Mouse (Mus musculus) brain, embryonic 14.5 days (tissue): Measurements from ENCODE around the gene Tmem101.

ENCODE experiments used
- CTCF ChIP-seq: fragments of 200-500 bp; IDR thresholded peaks from 2 replicates; pipeline ENCODE4 v1.5.1; 2012; ENCODE audit warnings: inconsistent platforms, mild to moderate bottlenecking, moderate library complexity, borderline replicate concordance; ENCODE audit not compliant: insufficient read depth, insufficient read length; ENCODE audit errors: extremely low read depth
- POLR2A ChIP-seq: fragments of 200-500 bp; IDR thresholded peaks from 2 replicates; pipeline ENCODE4 v1.6.1; 2012; ENCODE audit warnings: mild to moderate bottlenecking, inconsistent platforms, borderline replicate concordance; ENCODE audit not compliant: poor library complexity, insufficient read depth, insufficient read length, severe bottlenecking; ENCODE audit errors: extremely low read depth

- TF ChIP-seq CTCF (no peak), POLR2A (no peak)
These were observed 10.7 kb downstream of the Tmem101 start, which contains the start of gene Nags for GRCm38 (mm10) chr11:102145471-102146001.
